Mouse (Mus musculus): ENCODE data around the gene Add1. TPM values are rescaled to one million over a fixed set of nuclear protein-coding genes. Genes with fewer than 3 reads are reported as not detected.
A peak's percentile ranks its signal among the peaks of the same experiment; 100 is the strongest.
"Not testable (repeated sequence)": the region's sequence is repeated elsewhere in the genome, so short reads cannot be mapped to it uniquely, and the experiment has no call there.

Gene Add1
- total RNA-seq, 2 experiments from 2014 or later, result 307 to 320 TPM

DNA sequence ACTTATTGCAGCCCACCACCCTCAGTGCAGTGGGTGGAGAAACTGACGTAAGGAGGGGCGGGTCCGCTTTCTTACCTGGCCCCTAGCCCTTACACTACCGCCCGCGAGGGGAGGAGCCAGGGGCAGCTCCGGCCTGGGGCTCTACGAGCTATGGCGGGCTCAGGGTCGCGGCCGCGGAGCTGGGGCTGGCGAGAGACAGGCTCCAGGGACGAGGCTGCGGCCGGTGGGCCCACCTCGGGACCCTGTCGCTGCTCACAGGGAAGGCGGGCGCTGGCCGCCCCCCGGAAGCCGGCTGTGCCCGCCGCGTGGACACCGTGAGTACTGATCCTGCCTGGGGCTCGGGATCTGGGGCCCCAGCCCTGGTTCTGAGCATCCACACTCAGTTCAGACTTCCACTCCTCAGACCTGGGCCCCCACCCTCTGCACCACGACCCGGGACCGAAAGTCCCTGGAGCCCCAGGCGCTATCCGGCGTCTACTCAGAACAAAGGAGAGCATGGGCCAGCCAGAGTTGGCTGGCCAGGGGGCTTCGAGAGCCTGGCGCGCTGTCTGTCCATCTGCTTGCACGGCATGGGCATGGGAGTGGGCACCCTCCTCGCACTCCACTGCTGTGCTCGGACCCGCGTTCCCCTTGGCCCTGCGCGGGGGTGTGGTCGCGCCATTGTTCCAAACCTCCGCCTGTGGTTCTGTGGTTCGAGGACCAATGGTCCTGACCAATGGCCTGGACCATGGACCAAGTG, 23.8 kb upstream of the Add1 start:
- intact Hi-C loops (cut with DNase I), result no loop called here
- DNase-seq, result peak; percentile 72

DNA sequence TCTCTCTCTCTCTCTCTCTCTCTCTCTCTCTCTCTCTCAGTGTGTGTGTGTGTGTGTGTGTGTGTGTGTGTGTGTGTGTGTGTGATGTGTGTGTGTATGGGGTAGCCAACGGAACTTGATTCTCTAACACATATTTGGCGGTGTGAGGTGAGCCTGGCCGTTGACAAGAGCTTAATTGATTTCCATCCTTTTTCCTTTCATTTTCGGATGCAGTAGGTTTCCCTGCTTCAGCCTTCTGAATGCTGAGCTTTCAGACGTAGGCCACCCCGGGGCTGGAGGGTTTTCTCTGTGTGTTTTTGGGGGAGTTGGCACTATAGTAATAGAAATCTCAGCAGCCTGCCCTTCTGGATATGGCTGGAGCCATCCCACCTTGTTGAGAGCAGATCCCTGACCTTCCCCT, 23.2 kb upstream of the Add1 start:
- DNase-seq, result no peak
- intact Hi-C loops (cut with DNase I), result no loop called here

DNA sequence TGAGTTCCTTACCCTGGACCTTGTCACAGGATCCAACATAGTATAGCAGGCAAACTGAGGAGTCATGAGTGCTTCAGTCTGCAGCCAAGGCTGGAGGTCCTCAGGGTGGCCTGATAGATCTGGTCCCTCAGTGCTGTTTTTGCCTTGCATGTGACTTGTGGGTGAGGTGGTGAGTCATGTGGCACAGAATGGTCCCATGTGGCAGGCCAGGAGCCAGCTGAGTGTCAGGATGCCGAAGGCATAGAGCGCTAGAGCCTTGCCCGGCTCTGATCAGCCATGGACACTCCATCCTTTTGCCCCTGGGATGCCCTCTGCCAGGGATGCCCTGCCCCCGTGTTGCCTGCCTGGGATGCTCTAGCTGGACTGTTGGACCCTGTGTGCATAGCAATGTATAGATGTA, 21.6 kb upstream of the Add1 start:
- no peak for DNase-seq
- intact Hi-C loops (cut with DNase I), result no loop called here

DNA sequence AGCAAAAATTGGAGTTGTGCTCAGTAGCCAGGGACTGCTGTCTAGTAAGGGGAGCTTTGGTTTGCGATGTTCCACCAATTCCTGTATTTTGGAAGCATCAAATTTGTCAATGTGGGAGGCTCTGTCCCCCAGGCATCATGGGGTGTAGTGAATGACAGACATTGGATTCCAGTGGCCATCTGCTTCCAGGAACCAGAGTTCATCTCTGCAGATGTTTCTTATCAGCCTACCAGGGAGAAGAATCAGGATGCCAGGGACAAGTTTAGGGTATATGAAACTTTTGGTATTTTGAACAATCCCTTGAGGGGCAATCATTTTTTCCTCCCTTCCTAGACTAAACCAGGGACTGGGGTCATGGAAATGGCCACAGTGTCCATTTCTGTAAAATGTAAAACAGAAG, 9.6 kb upstream of the Add1 start:
- intact Hi-C loops (cut with DNase I), result no loop called here
- DNase-seq, result no peak

DNA sequence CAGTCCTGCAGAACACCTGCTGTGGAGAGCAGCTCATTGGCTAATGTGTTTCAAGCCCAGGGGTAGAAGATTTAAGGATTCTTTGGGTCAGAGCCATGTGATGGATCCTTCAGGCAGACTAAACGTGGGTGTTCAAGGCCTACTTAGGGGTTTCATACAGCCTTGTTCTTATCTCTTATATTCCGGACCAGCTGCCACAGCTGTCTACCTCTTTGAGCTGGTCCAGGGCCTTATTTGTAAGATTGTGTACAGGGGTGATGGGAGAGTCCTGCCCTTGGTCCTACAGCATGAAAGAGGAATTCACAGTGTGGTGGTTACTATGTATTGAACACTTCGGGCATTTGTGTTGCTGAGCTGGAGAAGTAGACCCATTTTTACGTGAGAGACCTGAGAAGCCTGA, 9.2 kb upstream of the Add1 start:
- no peak for DNase-seq
- intact Hi-C loops (cut with DNase I), result no loop called here

DNA sequence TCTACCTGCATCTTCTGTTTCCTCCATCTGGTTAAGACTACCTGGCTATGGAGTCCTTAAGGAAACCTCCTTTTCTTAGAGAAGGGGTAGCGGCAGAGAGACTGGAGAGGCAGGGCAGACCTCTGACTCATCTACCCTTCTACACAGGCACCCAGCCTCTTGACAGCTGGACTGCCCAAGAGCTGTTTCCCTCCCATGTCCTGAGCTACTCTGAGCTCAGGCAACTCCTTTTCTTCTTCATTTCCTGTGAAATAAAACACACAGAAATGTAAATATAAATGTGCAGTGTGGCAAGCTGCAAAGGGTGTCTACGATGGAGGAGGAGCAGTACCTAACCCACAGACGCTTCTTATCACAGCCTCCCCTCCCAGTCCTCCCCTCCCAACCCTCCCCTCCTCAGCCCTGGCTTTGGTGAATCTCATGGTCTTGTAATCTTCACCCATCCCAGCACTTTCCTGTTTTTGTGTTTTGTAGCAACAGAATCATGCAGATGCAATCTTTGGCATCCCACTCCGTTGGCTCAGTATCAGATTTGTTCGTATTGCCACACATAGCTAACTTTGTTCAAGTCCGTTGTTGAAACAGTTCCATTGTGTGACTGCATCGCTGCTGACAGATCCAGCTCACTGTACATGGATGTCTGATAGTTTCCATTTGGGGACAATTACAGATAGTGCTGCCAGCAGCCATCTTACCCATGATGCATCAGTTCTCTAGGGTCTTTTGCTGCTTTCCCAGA, 7.8 kb upstream of the Add1 start:
- DNase-seq, result no peak
- intact Hi-C loops (cut with DNase I), result no loop called here

DNA sequence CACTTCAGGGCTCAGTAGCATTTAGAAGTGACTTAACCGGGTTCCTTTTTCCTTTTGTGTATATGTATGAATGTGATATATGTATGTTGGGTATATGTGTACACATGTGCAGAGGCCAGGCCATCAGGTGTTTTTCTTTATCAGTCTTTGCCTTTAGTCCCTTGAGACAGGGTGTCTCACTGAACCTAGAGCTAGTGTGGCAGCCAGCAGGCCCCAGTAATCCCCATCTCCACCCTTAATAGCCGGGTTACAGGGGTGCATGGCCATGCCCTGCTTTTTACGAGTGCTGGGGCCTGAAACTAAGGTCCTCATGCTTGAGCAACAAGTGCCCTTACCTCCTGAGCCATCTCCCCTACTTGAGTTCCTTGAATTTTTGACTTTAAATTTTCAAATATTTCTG, 1.9 kb upstream of the Add1 start:
- DNase-seq, result no peak
- intact Hi-C loops (cut with DNase I), result no loop called here

DNA sequence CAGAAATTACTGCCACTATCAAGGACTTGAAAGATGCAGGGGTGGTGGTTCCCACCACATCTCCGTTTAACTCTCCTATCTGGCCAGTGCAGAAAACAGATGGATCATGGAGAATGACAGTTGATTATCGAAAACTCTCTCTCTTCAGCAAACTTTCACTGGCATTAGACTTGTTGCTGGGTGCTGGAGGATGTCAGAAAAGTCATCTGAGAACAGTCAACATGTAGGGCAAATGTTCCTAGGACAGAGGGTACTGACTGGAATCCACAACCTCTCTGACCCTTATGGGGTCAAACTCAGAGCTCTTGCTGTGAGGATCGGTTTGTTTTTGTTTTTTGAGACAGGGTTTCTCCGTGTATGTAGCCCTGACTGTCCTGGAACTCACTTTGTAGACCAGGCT, 896 bp upstream of the Add1 start:
- DNase-seq; intact Hi-C loops (cut with DNase I): not testable (repeated sequence)

DNA sequence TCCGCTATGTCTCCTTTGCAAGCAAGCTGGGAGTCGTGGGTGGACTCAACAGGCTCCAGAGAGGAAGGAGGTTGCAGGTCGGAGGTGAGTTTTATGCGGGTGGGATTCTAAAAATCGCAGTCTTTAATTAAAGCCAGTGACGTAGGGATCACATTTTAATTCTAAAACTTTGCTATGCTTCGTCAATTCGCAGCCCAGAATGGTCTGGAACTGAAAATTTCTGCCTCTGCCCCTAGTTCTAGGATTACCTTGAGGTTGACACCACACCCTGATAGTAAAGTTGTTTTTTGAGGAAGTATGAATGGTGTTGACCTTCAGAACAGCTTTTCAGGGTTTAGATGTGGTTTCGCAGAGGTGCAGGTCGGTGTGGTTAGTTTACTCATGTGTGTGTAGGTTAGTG, 1.3 kb downstream of the Add1 start:
- DNase-seq, result no peak
- intact Hi-C loops (cut with DNase I), result no loop called here

DNA sequence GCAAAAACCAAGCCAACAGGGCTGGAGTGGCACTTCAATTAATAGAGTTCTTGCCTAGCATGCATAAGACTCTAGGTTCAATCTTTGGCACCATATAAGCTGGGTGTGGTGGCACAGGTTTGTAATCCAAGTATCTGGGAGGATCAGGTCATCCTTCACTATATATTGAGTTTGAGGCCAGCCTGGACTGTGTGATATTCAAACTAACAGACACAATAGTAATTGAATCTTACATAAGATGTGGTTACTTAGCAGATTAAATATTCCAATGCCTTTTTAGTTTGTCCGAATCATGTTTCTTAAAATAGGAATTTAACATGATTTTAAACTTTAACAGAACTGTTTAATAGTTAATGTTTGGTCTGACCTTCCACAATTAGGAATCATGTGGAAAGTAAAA, 2.8 kb downstream of the Add1 start:
- intact Hi-C loops (cut with DNase I), result no loop called here
- DNase-seq, result no peak

DNA sequence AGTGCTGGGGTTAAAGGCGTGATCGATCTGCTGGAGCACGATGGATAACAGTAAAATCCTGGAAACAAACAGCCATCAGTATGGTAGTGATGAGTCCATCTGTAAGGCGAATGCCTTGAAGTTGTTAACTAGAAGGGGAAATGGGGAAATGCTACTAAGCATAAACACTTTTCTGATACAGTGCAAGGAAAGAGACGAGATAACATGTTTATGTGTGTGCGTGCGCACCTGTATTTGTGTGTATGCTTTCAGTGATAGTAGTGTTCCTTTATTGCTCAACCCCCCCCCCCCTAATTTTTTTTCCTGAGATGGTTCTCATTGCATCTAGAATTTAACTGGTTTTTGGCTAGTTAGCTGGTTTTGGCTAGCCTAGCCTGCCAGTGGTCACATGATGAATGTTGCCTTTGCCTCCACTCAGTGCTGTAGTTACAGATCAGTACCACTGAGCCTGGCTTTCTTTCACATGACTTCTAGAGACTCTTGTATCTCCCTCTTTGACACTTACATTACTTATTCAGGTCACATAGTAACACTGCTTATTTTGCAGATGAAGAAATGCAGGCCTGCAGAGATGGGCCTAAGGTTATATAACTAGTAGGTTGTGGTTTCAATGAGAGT, 4.7 kb downstream of the Add1 start:
- intact Hi-C loops (cut with DNase I), result no loop called here
- DNase-seq, result no peak

DNA sequence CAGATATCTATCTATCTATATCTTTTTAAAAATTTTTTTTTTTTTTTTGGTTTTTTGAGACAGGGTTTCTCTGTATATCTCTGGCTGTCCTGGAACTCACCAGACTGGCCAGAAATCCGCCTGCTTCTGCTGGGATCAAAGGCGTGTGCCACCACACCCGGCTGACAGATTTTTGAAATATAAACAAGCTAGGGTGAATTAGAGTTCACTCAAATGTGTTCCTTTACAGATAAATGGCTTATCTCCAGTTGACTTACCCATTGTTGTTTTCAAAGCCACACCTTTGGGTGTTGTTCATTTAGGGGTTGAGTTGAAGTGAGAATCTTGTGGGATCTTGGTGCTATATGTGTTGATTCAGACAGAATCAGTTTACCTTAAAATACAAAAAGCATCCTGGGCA, 5.9 kb downstream of the Add1 start:
- no peak for DNase-seq
- intact Hi-C loops (cut with DNase I), result no loop called here

DNA sequence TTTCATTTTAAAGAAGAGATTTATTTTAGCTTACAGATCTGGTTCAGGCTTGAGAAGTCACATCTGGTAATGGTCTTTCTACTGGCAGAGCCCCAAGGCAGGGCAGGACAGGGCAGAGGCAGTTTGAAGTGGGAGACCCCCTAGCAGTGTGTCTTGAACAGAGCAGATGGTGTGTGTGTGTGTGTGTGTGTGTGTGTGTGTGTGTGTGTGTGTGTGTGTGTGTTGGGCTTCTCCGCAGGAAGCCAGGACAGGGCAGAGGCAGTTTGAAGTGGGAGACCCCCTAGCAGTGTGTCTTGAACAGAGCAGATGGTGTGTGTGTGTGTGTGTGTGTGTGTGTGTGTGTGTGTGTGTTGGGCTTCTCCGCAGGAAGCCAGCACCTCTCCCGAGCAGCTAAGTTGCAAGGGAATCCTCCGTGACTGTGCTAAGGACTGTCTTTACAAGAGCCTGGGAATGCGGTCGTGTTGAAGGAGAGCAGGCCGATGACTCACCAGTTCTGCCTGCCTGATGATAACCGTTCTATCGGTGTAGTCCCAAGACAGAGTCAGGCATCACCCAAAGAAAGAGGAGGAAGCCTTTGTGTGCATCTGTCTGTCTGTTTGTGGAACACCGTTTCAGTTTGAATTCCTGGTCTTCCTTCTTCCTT, 8.3 kb downstream of the Add1 start:
- peak; percentile 55 for DNase-seq
- intact Hi-C loops (cut with DNase I), result not testable (repeated sequence)

DNA sequence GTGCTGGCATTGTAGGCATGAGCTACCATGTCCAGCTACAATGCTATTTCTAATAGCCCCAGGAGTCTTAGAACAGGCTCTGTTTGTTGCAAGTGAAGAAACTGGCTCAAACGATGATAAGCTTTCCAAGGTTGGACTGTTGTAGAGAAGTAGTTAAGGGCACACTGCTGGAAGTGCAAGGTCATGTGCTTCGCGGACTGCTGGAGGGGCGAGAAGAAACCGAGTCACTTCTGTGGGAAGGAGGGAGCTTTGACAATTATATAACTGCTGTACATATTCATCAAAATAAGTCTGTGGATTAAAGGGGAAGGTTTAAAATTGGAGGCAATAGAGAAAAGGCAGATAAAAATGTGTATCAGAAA, 8.8 kb downstream of the Add1 start:
- intact Hi-C loops (cut with DNase I), result no loop called here
- DNase-seq, result no peak

DNA sequence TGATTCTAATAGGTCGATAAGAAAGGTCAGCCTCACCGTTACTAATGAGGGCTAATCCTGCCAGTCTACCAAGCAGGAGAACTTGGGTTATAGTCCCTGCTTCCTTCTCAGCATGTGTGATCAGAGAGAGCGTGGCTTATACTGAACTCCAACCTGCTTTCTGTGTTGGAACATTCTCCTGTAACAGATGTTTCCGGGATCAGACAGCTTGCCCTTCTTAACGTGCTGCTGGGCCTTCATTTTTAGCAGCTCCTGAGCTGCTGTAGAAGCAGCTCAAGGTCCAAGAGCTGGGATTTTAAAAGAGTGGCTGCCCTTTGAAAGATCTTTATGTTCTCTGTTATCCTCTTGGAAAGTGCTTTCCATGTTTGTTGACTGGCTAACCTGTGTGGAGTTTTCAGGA, 11.8 kb downstream of the Add1 start:
- intact Hi-C loops (cut with DNase I), result no loop called here

DNA sequence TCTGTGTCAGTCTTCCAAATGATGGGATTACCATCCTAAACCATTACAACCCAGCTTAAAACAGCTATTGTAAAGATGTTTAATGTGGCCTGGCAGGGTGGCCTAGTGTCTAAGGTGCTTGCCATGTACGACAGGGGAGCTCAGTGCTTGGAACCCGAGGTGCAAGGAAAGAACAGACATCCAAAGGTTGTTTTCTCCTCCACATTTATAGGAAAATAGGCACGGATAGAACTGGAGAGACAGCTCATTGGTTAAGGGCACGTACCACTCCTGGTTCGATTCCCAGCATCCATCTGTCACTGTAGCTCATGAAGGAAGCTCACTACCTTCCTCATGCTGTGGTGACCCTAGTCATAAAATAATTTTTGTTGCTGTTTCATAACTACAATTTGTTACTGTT, 14.4 kb downstream of the Add1 start:
- intact Hi-C loops (cut with DNase I), result no loop called here

More for the DNA sequence above, 11.8 kb downstream of the Add1 start:
- no peak for DNase-seq

DNA sequence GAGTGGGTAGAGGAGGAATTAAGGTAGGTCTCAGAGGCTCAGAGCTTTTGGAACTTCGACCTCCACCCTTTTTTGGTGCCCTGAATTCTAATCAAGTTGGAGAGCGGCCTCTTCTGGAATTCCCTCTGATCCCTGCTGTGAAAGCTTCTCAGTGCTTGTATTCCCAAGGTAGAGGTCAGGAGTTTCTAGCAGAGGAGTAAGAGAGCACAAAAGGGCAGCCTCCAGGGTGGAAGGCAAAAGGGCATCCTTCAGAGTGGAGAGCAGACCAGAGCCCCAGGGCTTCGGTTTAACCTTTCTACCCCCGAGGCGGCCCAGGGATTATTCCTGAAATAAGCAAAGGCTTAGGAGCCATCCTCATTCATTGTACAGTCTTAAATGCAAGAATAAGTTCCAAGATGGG, 16.6 kb downstream of the Add1 start:
- intact Hi-C loops (cut with DNase I), result no loop called here

More for the DNA sequence above, 14.4 kb downstream of the Add1 start:
- DNase-seq, result no peak

DNA sequence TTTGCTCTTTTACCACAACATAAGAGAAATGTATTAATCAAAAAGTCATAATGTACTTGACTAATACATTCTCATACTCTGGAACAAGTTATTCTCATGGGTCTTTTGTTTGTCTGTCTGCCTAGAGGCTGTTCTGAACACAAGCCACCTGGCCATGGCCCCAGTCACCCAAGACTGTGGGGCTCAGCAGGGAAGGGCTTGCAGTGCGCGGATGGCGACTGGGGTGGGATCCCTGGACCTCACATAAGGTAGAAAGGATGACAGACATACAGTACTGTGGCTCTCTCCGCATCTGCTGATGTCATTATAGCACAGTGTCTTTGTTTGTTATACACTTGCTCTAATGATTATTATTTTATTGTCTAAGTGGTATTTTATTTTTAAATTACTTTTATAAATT, 17.2 kb downstream of the Add1 start:
- intact Hi-C loops (cut with DNase I), result no loop called here
- DNase-seq, result no peak

More for the DNA sequence above, 16.6 kb downstream of the Add1 start:
- DNase-seq, result no peak

DNA sequence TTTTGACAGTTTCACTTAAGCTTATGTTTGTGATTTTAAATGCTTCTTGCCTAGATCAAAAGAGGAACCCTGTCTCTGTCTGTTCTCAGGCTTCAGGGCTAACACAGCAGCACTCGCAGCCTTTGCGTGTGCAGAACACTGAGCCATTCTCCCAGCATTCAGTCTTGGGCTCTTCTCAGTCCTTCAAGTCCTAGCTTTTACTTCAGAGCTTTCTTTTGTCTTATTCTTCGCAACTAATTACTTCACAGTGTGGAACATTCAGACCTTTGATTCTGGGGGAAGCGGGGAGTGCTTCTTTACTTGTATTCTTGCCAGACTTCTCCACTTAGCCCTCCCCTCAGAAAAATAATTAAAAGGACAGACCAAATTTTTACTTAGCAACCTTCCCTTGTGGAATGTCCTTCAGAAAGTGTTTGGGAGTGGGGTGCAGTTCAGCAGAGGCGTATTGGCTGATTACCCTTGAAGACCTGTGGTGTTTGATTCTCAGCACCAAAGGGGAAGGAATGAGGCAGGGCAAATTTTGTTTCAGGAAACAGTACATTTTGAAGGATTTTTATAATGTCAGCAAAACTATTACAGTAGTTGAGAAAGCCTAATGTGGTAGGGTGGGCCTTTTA, 18.0 kb downstream of the Add1 start:
- DNase-seq, result no peak
- intact Hi-C loops (cut with DNase I), result no loop called here

DNA sequence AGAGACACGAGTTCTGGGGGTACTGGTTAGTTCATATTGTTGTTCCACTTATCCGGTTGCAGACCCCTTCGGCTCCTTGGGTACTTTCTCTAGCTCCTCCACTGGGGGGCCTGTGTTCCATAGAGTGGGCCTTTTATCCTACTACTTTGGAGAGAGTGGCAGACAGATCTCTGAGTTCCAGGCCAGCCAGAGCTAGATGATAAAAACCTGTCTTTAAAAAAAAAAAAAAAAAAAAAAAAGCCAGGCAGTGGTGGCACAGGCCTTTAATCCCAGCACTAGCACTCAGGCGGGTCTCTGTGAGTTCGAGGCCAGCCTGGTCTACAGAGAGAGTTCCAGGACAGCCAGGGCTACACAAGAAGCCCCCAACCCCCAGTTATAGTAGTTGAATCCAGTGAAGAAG, 18.8 kb downstream of the Add1 start:
- DNase-seq; intact Hi-C loops (cut with DNase I): not testable (repeated sequence)

DNA sequence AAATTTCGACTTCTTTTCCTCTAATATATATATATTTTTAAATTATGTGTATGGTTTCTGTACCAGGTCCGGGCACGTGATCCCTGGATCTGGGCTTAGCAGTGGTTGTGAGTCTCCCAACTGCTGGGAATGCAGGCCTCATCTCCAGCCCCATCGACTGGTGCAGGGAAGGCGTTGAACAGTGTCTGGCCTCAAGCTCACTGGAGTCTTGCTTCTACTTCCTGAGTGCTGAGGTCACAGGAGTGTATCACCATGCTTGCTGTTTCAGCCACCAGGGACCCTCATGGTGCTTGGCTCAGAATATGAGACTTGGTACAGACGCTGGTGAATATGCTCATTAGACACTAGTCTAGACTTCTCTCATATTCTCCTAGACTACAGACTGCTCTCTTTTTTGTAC, 19.2 kb downstream of the Add1 start:
- DNase-seq, result no peak
- intact Hi-C loops (cut with DNase I), result no loop called here
